Mouse (Mus musculus): ENCODE data around the gene Crp.

DNA sequence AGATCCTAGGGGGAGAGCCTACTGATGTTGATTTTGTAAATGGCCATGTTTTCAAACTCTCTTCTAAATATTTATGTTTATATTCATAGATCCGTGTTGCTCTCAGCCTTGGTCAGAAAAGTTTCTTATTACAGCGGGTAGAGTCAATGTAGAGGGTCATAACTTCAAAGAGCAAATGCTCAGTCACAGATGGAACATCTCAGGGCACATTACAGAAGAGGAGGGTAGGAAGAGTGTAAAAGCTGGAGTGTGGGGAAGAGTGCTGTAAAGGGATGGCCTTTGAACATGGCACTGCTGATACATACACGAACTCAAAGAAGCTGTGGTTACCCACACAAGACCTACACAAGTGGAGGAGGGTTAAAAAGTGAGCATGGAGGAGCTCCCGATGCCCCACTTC lies 177.4 kb downstream of the Crp start:
- TF ChIP-seq CTCF (IDR thresholded peaks at IDR 0.05; ENCODE audit: low read depth), result no peak
- no peak for TF ChIP-seq EP300 (IDR thresholded peaks at IDR 0.05; ENCODE audit: low read depth)

All from heart, postnatal 0 days (tissue).